Mouse (Mus musculus): ENCODE results near the gene Kirrel. TPM values are rescaled to one million over a fixed set of nuclear protein-coding genes. Genes with fewer than 3 reads are reported as not detected.

The Kirrel gene
- polyA plus RNA-seq, 1 experiment from 2014 or later = 0.71 TPM

DNA sequence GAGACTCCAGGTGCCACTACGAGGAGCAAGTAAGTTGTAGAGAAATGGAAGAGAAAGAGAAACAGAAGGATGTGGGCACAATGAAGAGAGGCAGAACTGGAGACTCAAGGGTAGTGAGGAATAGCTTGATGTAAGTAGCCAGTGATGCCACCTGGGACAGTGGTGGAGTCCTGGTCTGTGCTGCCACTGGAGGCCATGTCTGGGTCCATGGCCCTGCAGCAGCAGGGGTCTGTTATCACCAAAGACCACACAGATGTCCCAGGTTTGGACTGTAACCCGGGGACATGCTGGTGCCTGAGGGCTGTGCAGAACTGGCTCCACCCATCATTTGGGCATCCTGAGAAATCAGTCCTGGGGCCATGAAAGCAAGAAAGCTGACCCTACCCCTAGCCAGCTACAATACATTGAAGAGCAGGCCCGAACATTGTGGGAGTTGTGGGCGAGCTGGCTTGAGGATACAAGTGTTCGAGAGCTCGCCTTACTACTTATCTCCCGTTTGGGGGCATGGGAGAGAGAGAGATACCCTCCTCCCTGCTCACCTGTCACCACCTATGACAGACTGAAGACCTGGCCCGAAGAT lies 107.1 kb downstream of the Kirrel start:
- no peaks in the 10 kb centered on the region for H3K4me1 ChIP-seq (ENCODE audit: control insufficient read depth, low read depth, low read length)
- 64% methylated on average over 8 of the region's 8 CpGs for WGBS (ENCODE audit: insufficient replicate concordance)
- no peak overlapping the region for H3K27ac ChIP-seq (ENCODE audit: low read length)
- H3K4me2 ChIP-seq (ENCODE audit: low read depth, low read length) = no peak overlapping the region
- no peaks in the 10 kb centered on the region for H3K27me3 ChIP-seq (ENCODE audit: control insufficient read depth, insufficient read depth, low read depth, low read length)
- no peak overlapping the region for H3K9ac ChIP-seq (ENCODE audit: low read depth, low read length)
- H3K4me3 ChIP-seq (ENCODE audit: low read depth, low read length) = no peak overlapping the region
- H3K36me3 ChIP-seq (ENCODE audit: control insufficient read depth, insufficient read depth) = no peaks in the 10 kb centered on the region
- ATAC-seq (ENCODE audit: low read depth) = no peak
- H3K9me3 ChIP-seq (replicated peaks; ENCODE audit: control insufficient read depth, low read length) = no peaks in the 10 kb centered on the region

DNA sequence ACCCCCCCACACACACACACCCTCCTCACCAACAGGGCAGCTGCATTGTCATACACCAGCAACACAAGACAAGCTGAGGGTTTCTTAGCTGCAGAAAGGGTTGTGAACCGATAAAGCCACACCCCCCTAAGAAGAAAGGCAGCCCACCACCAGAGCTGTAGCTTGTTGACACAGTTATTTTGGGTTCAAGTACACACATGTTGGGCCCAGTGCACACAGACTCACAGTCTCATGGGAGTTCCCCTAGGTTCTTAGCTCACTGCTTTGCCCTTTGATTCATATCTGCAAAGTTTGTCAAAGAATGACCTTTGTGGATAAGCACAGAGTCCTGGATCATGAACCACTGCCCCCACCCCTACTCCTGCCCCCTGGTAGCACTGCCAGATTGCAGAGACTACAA lies 120.6 kb downstream of the Kirrel start:
- WGBS (ENCODE audit: insufficient replicate concordance) = 54% methylated on average over 1 of the region's 1 CpGs

DNA sequence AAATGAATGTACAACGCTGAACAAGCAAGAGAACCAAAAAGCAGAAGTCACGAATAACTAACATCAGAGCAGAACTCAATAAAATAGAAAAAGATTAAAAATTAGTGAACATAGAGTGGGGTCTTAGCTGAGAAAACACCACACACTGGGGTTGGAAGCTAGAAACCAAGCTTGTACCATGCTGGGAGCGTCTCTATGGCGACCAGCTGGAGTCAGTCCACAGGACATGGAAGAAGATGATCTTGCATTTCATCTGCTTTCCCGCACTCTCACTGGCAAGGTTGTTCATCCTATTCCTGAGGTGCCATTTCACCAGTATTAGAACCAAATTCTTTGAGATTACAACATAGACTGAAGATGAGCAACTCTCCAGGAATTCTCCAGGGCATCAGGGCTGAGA lies 126.7 kb downstream of the Kirrel start:
- no peak for ATAC-seq (ENCODE audit: low read depth)
- no peak overlapping the region for H3K4me3 ChIP-seq (ENCODE audit: low read depth, low read length)
- H3K36me3 ChIP-seq (ENCODE audit: control insufficient read depth, insufficient read depth) = no peaks in the 10 kb centered on the region
- no peaks in the 10 kb centered on the region for H3K27me3 ChIP-seq (ENCODE audit: control insufficient read depth, insufficient read depth, low read depth, low read length)
- no peaks in the 10 kb centered on the region for H3K9me3 ChIP-seq (replicated peaks; ENCODE audit: control insufficient read depth, low read length)
- no peaks in the 10 kb centered on the region for H3K4me1 ChIP-seq (ENCODE audit: control insufficient read depth, low read depth, low read length)
- H3K9ac ChIP-seq (ENCODE audit: low read depth, low read length) = no peak overlapping the region
- no peak overlapping the region for H3K4me2 ChIP-seq (ENCODE audit: low read depth, low read length)
- no peak overlapping the region for H3K27ac ChIP-seq (ENCODE audit: low read length)
- WGBS (ENCODE audit: insufficient replicate concordance) = 73% methylated on average over 5 of the region's 5 CpGs

More for the DNA sequence above, 120.6 kb downstream of the Kirrel start:
- Histone ChIP-seq H3K4me1 (ENCODE audit: control insufficient read depth, low read depth, low read length) (no peaks in the 10 kb centered on the region), H3K36me3 (ENCODE audit: control insufficient read depth, insufficient read depth) (no peaks in the 10 kb centered on the region), H3K4me3 (ENCODE audit: low read depth, low read length) (no peak overlapping the region), H3K4me2 (ENCODE audit: low read depth, low read length) (no peak overlapping the region), H3K9me3 (replicated peaks; ENCODE audit: control insufficient read depth, low read length) (no peaks in the 10 kb centered on the region), H3K27ac (ENCODE audit: low read length) (no peak overlapping the region), H3K27me3 (ENCODE audit: control insufficient read depth, insufficient read depth, low read depth, low read length) (no peaks in the 10 kb centered on the region), H3K9ac (ENCODE audit: low read depth, low read length) (no peak overlapping the region)
- ATAC-seq (ENCODE audit: low read depth) = no peak

DNA sequence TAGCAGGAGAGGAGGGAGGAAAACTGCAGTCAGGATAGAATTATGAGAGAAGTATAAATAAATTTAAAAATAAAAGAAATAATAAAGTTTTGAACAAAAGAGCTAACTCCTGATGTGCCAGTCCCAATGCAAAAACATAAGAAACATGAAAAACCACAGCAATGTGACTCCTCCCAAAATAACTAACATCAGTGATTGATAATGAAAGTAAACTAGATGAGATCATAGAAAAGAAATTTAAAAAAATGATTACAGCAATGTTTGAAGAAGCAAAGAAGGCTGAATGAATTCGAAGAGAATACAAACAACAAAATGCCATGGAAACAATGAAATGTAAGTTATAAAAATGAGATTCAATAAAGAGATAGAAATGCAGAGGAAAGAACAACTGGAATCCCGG lies 132.8 kb downstream of the Kirrel start:
- no peak overlapping the region for H3K27ac ChIP-seq (ENCODE audit: low read length)
- H3K9me3 ChIP-seq (replicated peaks; ENCODE audit: control insufficient read depth, low read length) = no peaks in the 10 kb centered on the region
- no peaks in the 10 kb centered on the region for H3K4me1 ChIP-seq (ENCODE audit: control insufficient read depth, low read depth, low read length)
- no peak overlapping the region for H3K4me2 ChIP-seq (ENCODE audit: low read depth, low read length)
- no peak overlapping the region for H3K9ac ChIP-seq (ENCODE audit: low read depth, low read length)
- no peaks in the 10 kb centered on the region for H3K27me3 ChIP-seq (ENCODE audit: control insufficient read depth, insufficient read depth, low read depth, low read length)
- WGBS (ENCODE audit: insufficient replicate concordance) = 51% methylated on average over 2 of the region's 2 CpGs
- no peak overlapping the region for H3K4me3 ChIP-seq (ENCODE audit: low read depth, low read length)
- ATAC-seq (ENCODE audit: low read depth) = no peak
- H3K36me3 ChIP-seq (ENCODE audit: control insufficient read depth, insufficient read depth) = no peaks in the 10 kb centered on the region

DNA sequence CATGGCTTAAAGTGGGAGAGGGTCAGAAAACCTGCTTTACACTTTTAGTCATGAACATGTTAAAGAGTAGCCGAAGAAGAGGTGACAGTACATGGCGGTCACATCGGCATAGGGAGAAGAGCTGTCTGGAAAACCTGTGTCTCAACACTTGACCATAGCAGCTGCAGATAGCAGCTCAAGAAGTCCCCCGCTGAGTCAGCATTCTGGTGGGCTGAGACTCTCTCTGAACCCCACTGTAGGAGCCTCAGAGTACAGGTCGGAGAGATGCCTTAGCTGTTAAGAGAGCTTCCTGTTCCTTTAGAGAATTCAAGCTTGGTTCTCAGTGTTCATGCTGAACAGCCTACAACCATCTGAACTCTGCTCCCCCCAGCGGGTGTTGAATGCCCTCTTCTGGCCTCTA lies 136.0 kb downstream of the Kirrel start:
- Histone ChIP-seq H3K27me3 (ENCODE audit: control insufficient read depth, insufficient read depth, low read depth, low read length) (no peaks in the 10 kb centered on the region), H3K4me2 (ENCODE audit: low read depth, low read length) (no peak overlapping the region), H3K4me1 (ENCODE audit: control insufficient read depth, low read depth, low read length) (no peaks in the 10 kb centered on the region), H3K36me3 (ENCODE audit: control insufficient read depth, insufficient read depth) (no peaks in the 10 kb centered on the region), H3K27ac (ENCODE audit: low read length) (no peak overlapping the region), H3K4me3 (ENCODE audit: low read depth, low read length) (no peak overlapping the region), H3K9ac (ENCODE audit: low read depth, low read length) (no peak overlapping the region), H3K9me3 (replicated peaks; ENCODE audit: control insufficient read depth, low read length) (no peaks in the 10 kb centered on the region)
- no peak for ATAC-seq (ENCODE audit: low read depth)
- 65% methylated on average over 6 of the region's 6 CpGs for WGBS (ENCODE audit: insufficient replicate concordance)

DNA sequence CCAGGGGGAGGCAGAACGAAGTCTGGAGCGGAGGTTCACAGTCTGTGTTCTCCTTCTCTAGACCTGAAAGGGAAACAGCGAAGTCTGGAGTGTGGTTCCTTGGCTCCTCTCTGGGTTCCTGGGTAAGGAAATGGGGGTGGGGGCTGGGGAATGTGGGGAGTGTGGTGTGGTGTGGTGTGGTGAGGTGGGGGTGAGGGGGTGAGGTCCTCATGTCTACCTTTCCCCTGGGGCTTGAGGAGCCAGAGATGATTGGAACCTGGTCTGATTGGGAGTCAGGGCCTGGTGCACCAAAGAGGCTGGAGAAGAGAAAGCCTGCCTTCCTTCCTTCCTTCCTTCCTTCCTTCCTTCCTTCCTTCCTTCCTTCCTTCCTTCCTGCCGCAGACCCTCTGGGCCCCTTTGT lies 140.5 kb downstream of the Kirrel start:
- H3K4me2 ChIP-seq (ENCODE audit: low read depth, low read length) = no peak overlapping the region
- no peaks in the 10 kb centered on the region for H3K27me3 ChIP-seq (ENCODE audit: control insufficient read depth, insufficient read depth, low read depth, low read length)
- WGBS (ENCODE audit: insufficient replicate concordance) = 66% methylated on average over 4 of the region's 4 CpGs
- ATAC-seq (ENCODE audit: low read depth) = no peak
- no peak overlapping the region for H3K9ac ChIP-seq (ENCODE audit: low read depth, low read length)
- H3K4me3 ChIP-seq (ENCODE audit: low read depth, low read length) = no peak overlapping the region
- H3K4me1 ChIP-seq (ENCODE audit: control insufficient read depth, low read depth, low read length) = no peaks in the 10 kb centered on the region
- no peak overlapping the region for H3K27ac ChIP-seq (ENCODE audit: low read length)
- no peaks in the 10 kb centered on the region for H3K36me3 ChIP-seq (ENCODE audit: control insufficient read depth, insufficient read depth)
- H3K9me3 ChIP-seq (replicated peaks; ENCODE audit: control insufficient read depth, low read length) = no peaks in the 10 kb centered on the region

DNA sequence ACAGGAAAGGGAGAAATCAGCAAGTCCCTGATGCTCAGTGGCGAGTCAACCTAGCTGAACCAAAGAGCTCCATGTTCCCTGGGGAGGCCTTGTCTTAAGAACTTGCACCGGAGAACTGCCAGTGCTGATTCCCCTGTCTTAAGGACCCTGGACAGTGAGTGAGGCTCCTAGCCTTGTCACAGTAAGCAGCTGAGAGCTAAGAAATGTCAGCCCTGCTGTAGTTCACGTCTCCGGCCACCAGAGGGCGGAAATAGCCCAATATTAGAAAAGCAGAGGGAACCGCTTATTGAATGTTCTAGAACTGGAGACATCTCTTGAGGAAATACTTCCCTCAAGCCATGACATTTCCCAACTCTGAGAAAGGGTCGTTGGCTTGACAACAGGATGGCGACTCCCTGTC lies 141.2 kb downstream of the Kirrel start:
- ATAC-seq (ENCODE audit: low read depth) = no peak
- no peak overlapping the region for H3K4me2 ChIP-seq (ENCODE audit: low read depth, low read length)
- no peaks in the 10 kb centered on the region for H3K4me1 ChIP-seq (ENCODE audit: control insufficient read depth, low read depth, low read length)
- no peak overlapping the region for H3K27ac ChIP-seq (ENCODE audit: low read length)
- no peaks in the 10 kb centered on the region for H3K36me3 ChIP-seq (ENCODE audit: control insufficient read depth, insufficient read depth)
- 13% methylated on average over 8 of the region's 8 CpGs for WGBS (ENCODE audit: insufficient replicate concordance)
- H3K9ac ChIP-seq (ENCODE audit: low read depth, low read length) = no peak overlapping the region
- no peak overlapping the region for H3K4me3 ChIP-seq (ENCODE audit: low read depth, low read length)
- no peaks in the 10 kb centered on the region for H3K27me3 ChIP-seq (ENCODE audit: control insufficient read depth, insufficient read depth, low read depth, low read length)
- H3K9me3 ChIP-seq (replicated peaks; ENCODE audit: control insufficient read depth, low read length) = no peaks in the 10 kb centered on the region

DNA sequence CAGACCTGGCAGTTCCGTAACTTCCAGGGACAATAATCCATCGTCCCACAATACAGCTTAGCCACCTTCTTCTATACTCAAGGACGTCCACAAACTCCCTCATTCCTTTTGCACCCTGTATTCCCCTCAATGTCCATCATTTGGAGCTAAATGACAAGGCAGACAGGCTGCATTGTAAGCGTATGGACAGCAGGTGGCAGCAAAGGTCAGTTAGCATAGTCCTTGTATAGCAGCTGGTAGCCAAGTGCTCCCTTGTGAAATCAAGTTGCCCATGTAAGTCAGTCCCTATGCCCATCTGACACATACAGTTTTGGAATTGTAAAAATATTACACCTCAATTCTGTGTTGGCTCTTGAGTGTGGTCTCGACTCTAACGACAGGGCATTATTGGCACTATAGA lies 143.7 kb downstream of the Kirrel start:
- Histone ChIP-seq H3K9me3 (replicated peaks; ENCODE audit: control insufficient read depth, low read length) (no peaks in the 10 kb centered on the region), H3K36me3 (ENCODE audit: control insufficient read depth, insufficient read depth) (no peaks in the 10 kb centered on the region), H3K4me2 (ENCODE audit: low read depth, low read length) (no peak overlapping the region), H3K27me3 (ENCODE audit: control insufficient read depth, insufficient read depth, low read depth, low read length) (no peaks in the 10 kb centered on the region), H3K4me3 (ENCODE audit: low read depth, low read length) (no peak overlapping the region), H3K4me1 (ENCODE audit: control insufficient read depth, low read depth, low read length) (no peaks in the 10 kb centered on the region), H3K27ac (ENCODE audit: low read length) (no peak overlapping the region), H3K9ac (ENCODE audit: low read depth, low read length) (no peak overlapping the region)
- 24% methylated on average over 6 of the region's 6 CpGs for WGBS (ENCODE audit: insufficient replicate concordance)
- no peak for ATAC-seq (ENCODE audit: low read depth)
